Mouse (Mus musculus) CD4-positive, CD25-positive, alpha-beta regulatory T cell, adult 4 months (primary cell): ENCODE measurements around the gene Golga4. TPM values are rescaled to one million over a fixed set of nuclear protein-coding genes. Genes with fewer than 3 reads are reported as not detected.

Experiments
- ATAC-seq: one replicate; pipeline ENCODE4 v1.8.0; 2017
- polyA plus RNA-seq, 2 experiments: library from polyadenylated mRNA; unstranded; fragments of 100-300 nt; shearing (Covaris generic); gene quantifications; one replicate each; pipeline ENCODE4 v1.2.1; 2017

The Golga4 gene
- polyA plus RNA-seq: 10 to 100 TPM; 24.4 to 30.7 TPM

DNA sequence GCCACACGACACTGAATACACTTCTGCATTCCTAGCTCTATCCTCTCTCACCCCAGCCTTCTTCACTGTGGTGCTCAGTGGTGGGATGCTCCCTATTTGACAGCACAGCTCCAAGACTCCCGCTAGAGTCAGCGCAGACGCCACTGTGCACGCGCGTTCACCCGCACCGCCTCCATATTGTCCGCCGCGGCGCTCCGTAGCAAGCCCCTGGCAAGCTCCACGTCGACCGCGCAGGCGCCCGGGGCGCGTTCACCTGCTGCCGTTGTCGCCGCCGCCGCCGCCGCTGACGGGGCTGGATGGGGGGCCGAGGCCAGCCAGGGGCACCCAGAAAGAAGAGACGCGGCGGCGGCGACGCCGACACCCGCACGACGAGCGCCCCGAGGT, at the start of gene Golga4:
TSS of gene Golga4 (plus strand) at position 248 of the 384 bp plus-strand sequence.
- peak; percentile 89 for ATAC-seq

DNA sequence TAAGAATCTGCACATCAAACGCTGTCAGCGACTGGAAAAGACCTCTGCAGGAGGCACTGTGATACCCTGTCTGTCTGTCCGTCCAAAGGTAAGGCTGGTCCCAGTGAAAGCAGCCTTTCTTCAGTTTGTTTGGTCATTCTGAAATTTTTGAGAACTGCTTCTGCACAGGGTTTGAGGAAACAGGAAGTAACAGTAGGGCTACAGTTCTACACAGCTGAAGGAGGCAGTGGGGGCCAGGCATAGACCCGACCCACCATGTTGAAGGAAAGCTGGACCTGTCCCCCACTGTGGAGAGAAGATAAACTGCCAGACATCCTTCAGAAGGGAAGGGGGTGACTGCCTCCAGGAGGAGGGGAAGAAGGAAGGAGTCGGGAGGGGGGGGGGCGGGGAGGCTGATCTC, 49.7 kb upstream of the Golga4 start:
- ATAC-seq: peak; percentile 36

DNA sequence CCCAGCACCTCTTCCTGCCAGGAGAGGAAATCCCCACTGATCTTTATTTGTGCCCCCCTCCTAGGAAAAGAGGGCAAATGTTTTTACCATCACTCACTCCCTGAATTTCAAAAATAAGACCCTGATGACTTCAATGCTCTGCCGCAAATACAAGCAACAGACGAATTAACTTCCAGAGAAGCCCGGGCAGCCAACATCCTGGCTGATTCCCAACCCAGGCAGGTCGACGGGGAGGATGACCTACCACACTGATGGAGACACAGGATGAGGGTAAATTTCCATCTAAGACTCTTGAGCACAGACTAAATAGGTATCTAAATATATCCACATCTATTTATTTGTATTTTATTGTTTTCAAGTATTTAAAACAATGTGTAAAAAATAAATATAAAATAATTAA, 48.0 kb upstream of the Golga4 start:
- ATAC-seq: no peak

DNA sequence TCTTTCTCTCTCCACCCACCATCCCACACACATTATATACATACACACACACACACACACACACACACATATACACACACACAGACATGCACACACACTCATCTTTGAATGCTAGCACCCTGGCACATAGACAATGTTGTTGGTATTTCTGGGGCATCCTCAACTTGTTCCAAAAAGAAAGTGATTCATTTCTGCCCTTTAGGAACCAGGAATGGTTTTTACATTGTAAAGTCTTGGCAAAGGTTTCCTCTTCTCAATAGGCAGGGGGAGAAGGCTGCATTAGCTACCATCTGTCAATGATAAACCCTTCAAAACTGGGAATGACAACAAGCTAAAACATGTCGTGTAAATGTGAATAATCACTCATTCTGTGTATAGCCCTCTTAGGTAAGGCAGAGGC, 42.0 kb upstream of the Golga4 start:
- no peak for ATAC-seq

DNA sequence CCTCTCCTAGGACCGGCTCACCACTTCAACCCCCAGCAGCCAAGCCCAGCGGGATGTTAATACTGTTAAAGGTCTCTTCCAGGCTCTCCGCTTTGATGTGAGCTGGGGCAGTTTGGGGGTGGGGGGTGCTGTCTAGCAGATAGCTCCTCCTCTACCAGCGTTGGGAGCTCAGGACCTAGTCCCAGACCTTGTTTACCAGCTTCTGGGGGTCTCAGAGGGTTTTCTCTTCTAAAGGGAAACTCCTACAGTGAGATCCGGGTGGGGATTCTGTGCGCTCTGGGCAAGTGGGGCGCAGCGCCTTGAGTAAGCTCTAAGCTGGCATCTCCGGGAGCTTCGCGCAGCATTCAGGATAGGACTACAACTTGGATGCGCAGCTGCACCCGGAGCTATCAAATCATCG, 37.8 kb upstream of the Golga4 start:
- ATAC-seq: no peak

DNA sequence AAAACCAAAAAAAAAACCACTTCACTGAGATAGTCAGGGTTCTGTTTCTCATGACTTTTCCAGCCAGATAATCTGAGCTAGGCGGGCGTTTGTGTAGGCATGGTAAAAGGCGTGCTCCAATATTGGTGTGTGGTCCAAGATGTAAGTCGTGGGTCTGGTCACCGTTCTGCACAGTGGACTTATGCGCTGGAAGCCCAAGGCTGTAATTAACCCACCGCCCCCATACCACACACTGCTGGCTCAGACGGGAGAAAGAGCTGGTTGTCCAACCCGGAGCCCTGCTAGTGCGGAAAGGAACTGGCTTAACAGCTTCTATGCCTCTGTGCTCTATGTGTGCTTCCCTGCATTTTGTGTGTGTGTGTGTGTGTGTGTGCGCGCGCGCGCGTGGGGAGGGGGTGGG, 36.8 kb upstream of the Golga4 start:
- ATAC-seq: no peak

DNA sequence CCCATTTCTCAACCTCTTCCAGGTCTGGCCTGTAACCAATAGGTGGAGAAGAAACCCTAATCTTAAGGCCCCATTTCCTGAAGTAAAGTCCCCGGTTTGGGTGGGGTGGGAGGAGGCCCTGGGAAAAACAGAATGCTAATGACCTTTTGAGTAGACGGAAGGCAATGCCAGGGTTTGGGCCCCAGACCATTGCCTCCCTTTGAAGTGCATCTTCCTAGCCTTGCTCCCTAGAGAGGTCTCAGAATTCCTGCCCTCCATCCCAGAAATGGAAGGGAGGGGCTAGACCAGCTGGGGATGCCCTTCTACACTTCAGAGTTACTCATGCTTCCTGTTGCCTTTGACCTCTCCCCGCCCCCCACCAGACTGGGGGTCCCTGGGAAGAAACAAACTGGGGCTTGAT, 34.8 kb upstream of the Golga4 start:
- ATAC-seq: no peak

DNA sequence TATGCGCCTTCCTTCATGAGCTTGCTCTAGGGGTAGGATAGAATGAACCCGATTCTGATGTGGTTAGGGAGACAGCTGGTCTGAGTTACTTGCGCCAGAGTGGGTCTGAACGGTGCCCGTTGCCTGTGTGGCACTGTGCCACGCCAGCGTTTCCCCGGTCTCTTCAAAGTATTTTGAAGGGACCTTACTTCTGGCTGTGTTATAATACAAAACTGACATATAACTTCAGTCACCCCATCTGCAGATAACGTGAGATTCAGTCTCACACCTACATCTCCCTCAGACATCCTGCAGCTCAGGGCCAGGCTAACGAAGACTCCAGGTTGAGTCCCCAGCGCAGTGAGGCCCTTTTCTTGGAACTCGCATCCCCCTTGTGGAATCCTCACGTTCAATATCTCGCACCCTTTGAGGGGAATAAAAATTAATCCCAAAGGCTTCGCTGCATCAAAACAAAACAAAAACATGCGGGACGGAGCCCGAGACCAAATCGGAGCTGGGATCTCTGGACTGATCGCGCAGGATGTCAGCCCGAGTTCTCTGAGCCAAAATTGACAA, 29.8 kb upstream of the Golga4 start:
- no peak for ATAC-seq

DNA sequence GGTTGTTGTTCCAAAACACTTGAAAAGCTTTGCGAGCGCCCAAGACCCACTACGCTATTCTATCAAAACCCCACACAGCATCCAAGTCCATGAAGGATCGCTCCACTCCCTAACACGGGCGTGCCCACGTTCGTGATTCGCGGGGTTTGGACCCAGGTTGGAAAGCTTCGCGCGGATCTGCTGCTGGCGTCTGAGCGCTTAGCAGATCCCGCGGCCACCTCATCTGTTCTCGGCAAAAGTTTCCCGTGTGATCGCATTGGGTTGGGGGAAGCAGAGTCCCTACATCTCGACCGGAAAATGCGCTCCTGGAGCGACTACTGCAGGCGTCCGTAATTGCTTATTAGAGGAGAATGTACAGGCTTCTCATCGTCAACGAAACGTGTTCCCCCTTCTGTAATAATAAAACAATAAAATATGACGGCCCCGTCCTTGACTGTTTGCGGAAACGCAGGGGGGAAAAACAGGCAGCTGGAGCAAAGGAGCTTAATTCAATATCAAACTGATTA, 29.2 kb upstream of the Golga4 start:
- no peak for ATAC-seq

DNA sequence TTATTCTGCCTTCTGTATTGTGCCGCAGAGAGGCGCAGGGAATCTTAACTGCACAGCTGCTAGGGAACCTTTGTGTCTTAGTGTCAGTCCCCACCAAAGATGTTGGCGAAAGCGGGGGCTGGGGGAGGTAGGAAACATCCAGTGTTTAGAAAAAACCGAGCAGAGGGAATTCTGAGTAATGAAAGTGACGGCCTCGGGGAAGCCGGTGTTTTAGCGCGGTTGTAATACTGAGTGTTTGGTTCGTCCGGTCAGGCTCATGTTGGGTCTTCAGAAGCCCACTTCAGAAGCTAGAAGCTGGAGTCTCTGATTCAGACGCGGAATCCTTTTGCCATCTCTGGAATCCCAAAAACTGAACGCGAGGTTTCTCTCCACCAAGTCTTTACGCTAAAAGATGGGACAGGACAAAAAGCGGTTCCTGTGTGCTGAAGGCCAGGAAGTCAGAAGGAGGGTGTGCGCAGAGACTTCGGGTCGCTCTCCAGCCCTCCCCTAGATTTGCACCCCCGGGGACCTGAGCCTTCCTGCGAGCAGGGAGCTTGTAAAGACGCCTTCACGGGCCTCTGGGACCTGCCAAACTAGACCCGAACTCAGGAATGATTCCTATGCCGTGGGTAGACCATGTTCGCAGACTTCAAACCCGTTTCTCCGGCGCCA, 28.7 kb upstream of the Golga4 start:
- peak; percentile 28 for ATAC-seq

DNA sequence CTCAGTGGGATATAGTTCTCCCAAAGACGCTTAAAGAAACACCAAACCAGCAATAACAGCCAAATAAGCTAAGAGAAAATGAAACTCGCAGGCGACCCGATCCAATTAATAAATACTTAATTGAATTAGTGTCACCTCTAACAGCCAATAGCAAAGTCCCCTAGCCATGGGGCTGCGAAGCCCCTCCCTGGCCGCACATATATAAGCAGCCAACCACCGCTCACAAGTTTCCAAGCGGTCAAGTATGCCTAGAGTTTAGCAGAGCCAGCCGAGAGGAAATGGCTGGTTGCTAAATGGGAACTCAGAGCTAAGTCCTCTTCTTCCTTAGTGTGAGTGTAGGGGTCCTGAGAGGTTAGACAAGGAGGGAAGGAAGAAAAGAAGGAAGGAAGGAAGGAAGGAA, 28.1 kb upstream of the Golga4 start, which contains the start of gene Eomes:
TSS of gene Eomes (plus strand) at position 252 of the 400 bp plus-strand sequence.
- ATAC-seq: no peak

DNA sequence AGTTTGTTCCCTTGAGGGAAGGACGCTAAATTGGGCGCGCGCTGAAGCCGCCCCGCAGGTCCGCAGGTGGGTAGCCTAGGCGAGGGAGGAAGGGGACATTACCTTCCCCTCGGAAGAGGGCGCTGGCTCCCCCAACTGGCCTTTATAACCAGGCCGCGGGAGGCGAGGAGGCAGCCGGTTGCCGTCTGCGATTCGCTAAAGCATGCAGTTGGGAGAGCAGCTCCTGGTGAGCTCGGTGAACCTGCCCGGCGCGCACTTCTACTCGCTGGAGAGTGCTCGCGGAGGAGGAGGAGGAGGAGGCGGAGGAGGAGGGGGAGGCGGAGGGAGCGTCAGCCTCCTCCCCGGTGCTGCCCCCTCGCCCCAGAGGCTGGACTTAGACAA, 27.6 kb upstream of the Golga4 start:
- ATAC-seq: peak; percentile 8

DNA sequence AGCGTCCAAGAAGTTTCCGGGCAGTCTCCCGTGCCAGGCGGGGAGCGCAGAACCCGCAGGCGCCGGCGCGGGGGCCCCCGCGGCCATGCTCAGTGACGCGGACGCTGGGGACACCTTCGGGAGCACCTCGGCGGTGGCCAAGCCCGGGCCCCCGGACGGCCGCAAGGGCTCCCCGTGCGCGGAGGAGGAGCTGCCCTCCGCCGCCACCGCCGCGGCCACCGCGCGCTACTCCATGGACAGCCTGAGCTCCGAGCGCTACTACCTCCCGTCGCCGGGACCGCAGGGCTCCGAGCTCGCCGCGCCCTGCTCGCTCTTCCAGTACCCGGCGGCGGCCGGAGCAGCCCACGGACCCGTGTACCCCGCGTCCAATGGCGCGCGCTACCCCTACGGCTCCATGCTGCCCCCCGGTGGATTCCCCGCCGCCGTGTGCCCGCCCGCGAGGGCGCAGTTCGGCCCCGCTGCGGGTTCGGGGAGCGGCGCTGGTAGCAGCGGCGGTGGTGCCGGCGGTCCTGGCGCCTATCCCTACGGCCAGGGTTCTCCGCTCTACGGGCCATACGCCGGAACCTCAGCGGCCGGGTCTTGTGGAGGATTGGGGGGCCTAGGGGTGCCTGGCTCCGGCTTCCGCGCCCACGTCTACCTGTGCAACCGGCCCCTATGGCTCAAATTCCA, 27.1 kb upstream of the Golga4 start:
- peak; percentile 56 for ATAC-seq

DNA sequence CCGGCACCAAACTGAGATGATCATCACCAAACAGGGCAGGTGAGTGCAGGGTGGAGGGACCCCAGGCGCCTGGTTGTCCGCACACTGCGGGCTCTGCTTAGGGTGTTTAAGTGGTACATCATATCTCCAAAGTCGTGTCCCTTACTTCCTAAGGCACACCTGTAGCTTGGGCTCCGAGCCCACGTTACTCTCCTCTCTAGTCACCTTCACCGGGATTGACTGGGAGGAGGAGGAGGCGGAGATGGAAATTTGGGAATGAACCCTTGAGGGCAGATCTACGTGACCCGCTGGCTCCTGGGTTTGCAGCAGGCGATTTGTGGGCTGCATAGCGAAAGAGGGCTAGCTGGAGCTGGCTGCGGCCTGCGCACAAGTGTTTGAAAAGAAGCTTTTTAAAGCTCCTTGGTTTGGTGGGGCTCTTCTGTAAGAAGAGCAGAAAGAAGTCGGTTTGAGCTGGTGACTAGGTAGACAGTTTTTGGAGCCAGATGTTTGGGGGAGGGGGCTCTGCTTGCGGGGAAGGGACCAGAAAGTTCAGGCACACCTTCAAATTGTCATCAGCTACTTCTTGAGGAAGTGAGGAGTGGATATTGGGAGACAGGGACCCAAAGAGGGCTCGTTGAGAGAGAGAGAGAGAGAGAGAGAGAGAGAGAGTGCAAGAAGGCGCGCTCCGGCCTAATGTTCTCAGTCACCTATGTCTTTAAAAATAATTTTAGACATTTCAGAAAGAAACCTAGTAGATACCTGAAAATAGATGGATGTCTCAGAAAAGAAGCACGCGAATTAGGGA, 26.4 kb upstream of the Golga4 start:
- no peak for ATAC-seq

DNA sequence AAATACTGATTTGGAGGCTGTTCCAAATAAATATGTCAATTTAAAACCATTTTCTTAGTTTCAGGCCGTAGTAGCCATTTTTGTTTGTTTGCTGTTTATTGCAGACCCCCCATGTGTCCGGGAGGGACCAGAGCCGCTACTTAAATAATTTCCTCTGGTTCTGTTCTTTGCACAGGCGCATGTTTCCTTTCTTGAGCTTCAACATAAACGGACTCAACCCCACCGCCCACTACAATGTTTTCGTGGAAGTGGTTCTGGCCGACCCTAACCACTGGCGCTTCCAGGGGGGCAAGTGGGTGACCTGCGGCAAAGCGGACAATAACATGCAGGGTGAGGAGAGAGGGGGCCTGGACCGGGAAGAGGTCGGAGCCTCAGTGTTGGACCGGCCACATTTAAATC, 25.8 kb upstream of the Golga4 start:
- ATAC-seq: no peak

DNA sequence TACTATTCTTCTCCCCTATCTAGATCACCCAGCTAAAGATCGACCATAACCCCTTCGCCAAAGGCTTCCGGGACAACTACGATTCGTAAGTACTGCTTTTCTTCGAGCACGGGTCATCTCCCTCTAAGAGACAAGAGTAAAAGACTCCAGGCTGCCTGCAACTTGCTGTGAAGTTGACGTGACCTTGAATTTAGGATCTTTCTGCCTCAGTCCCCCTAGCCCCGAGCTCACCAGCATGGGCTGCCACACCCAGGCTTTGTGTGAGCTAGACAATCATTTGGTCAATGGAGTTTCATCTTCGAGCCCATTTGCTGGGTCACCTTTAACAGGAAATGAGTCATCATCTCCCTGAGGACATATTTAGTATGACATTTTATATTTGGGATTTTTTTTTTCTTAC, 23.9 kb upstream of the Golga4 start:
- no peak for ATAC-seq

DNA sequence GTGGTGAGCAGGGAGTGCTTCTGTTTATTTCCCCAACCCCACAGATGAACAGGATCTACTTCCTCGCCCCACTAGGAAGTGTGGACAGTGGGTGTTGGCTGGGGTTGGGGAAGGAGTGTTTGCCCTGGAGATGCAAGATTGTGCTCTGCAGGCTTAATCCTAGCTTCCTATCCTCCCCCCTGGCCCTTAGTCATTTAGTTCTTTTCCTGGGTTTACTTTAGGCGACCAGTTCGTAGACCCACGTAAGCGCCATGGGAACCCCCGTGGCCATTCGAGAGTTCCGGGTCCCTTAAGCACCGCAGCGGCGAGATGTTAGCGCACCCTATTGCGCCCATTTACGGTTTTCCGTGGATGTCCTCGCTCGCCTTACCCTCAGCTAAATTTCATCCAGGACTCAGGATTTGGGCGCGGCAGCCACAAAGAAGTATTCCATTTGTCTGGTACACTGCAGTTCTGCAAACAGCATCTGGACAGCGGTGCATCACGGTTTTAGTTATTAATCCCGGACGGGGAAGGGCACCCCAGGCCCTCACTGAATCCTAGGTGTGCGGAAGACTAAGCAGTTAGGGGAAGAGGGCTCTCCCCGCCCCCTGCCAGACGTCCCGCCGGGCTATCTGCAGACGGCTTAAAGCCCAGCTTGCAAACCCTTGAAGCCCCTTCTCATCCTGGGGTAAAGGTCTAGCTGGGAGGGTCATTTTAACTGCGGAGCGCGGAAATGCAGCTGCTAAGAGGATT, 19.5 kb upstream of the Golga4 start:
- ATAC-seq: no peak

DNA sequence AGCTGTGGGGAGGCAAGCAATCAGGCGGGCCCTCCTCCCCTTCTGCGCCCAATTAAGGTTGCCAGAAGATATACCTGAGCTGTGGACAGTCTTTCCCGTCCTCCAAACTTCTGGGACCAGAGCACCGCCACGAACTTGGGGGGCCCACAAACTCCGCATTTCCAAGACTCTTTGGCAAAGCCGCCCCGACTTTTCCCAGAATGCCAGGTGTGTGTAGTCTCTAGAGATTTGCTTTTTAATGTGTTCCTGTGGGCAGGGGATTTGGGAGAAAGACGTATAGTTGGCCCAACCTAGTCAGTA, 19.0 kb upstream of the Golga4 start:
- no peak for ATAC-seq

DNA sequence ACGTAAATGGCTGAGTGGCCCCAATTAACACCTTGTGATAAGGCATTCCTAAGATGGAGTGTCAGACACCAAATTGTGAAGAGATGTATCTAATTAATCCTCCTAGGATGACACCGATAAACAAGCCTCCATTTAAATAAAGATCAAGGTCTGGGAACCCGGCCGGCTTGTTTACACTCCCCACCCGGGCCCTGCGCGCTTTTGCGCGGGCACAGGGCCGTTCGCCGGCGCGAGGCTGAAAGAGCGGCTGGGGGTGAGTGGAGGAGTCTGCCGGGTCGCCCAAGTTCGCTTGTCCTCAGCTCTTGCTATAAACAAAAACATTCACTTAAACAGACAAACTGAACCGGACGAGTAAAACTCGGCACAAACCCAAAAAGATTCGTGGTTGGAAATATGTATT, 18.4 kb upstream of the Golga4 start:
- no peak for ATAC-seq

DNA sequence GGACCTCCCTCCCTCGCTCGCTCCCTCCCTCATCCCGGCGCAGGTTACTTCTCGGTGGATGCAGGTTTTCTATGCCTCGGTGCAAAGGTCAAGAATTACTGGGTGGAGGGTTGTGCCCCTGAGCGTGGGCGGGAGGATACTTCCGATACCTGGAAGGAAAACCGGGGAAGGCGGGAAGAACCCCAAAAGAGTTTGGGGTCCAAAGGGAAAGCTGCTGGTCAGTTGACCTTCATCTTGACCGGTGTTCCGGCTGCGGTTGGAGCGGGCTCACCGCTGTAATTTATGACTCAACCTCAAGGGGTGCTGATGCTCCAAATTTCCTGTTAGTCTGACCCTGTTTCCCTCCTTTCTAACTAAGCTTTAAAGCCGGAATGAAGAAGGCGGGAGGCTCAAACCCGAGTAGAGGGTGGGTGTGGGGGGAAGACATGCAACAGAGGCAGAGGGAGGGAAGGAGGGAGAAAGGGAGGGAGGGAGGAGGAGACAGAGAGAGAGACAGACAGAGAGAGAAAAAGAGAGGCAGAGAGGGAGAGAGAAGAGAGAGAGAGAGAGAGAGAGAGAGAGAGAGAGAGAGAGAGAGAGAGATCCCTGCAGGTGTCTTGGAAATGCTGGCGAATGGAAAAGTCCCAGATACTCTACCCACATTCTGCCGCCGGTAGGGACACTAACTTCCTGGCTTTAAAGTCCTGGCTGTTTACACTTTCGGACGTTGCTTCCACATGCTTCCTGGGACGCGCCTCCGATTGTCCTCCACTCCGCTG, 17.8 kb upstream of the Golga4 start:
- peak; percentile 43 for ATAC-seq

DNA sequence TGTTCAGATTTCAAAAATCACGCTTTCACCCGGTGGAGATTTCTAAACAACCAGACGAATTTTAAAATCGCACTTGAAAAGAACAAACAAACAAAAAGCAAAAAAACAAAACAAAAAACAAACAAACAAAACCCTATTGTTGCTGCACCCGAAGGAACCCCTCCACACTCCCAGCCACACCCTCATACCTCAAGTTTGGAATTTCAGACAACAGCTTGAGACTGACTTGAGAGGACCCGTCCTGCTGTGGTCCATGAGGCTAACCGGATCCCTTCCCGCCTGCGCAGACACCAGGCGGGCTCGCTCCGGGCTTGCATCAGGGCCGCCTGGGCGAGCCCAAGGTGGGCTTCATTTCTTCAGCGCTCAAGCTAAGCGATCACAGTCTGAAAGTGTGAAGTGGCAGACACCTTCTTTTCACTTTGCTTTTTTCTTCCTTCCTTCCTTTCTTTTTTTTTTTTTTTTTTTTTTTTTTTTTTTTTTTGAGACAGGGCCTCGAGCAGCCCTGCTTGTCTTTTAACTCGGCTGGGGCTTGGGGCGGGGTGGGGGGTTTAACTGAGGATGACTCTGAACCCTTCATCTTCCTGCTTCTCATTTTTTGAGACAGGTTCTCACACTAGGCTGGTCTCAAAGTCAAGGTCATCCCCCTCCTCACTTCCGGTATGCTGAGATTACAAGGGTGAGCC, 17.0 kb upstream of the Golga4 start:
- no peak for ATAC-seq
